Mouse (Mus musculus) kidney, postnatal 10 days (tissue): ENCODE measurements around the gene Rpl38.

Source experiments
- DNase-seq: peaks from one replicate; pipeline ENCODE4 v3.0.0; 2021; ENCODE audit warnings: mixed read lengths

Gene Rpl38

DNA sequence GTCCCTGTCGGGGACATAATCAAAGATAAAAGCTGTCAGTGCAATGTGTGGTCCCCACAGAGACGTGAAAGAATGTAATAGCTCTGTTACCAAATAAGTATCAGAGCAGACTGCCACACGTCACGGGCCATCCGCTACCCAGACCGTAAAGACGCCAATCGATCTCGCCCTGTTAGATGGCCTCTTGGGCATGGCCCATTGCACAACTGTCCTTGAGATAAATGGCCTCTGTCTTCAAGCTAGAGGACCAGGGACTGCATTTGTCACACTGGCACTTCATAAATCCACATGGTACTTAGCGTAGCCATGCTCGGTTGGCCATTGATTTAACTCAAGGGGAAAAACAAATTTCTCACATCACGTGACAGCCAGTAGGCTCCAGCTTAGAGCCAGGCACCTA is 43.5 kb downstream of the Rpl38 start:
- no peak for DNase-seq

DNA sequence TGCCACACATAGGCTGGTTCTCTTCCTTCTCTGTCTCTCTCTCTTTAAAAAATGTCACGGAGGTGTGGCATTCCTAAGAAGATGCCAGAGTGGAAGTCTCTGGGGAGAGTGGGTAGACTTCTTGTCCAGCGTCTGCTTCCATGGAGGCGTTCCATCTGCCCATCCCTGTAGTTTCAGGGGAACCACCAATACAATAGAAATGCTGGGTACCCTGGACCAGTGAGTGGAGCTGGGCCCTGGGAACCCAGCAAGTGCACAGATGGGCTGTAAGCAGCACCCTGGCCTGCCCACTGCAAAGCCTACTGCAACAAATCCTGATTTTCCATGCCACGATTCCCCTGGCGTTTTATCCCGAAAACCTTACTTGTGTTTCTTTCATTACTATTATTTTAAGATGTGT is 46.2 kb downstream of the Rpl38 start:
- no peak for DNase-seq

DNA sequence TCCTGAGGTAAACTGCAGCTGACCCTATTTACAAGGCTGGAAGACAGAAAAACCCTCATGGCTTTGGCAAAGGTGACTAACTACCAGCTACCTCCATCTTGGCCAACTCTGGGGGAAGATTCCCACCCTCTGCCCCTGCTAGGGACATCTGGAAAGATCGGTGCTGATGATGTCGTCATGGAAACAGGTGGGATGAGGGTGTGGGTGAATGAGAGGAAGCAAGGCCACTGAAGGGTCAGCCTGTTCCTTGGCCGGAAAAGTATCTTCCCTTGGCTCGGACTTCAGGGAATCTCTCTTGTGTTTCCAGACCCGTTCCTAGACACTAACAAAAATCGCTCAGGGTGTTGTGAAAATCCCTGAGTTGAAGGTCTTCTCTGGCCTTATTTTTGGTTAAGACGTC is 47.2 kb downstream of the Rpl38 start:
- peak; percentile 34 for DNase-seq

DNA sequence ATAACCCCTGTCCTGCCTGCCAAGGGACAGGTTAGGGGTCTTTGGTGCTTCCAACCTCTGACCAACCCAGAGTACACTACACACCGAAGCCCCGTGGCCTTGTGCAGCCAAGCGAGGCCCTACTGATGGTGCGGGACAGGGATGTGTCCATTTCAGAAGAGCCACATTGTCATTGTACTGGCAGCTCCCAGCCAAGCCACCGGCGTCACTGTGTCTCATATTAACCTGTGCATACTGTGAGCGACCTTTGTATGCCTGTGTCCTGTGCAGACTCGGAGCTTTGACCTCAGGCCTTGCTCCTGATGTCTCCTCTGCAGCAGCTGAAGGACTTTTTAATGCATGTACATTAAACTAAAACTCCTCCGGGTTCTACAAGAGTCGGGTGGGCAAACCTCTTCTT is 52.2 kb downstream of the Rpl38 start:
- DNase-seq, result no peak
